Mouse (Mus musculus) cerebellum, adult 2 months (tissue): ENCODE measurements around the gene Raet1e.
"Not testable (repeated sequence)": the region's sequence is repeated elsewhere in the genome, so short reads cannot be mapped to it uniquely, and the experiment has no call there.

Experiments
- CTCF ChIP-seq: fragments of 200-500 bp; IDR thresholded peaks from 2 replicates; pipeline ENCODE4 v1.5.1; 2011; ENCODE audit warnings: low read depth, mild to moderate bottlenecking, control low read depth, low read length, moderate library complexity, borderline replicate concordance; ENCODE audit not compliant: insufficient read depth
- POLR2A ChIP-seq: fragments of 200-500 bp; IDR thresholded peaks from 2 replicates; pipeline ENCODE4 v1.6.1; 2011; ENCODE audit warnings: low read length, control low read depth, borderline replicate concordance; ENCODE audit not compliant: insufficient read depth

- not testable (repeated sequence) for TF ChIP-seq POLR2A, CTCF
These were observed 5.2 kb upstream of the Raet1e start for GRCm38 (mm10) chr10:22153147-22153690.
